Mouse (Mus musculus): Measurements from ENCODE around the gene Kcnj5. TPM values are rescaled to one million over a fixed set of nuclear protein-coding genes. Genes with fewer than 3 reads are reported as not detected.

The Kcnj5 gene
- total RNA-seq (2023): under 1 TPM; 0.37 to 0.38 TPM

GRCm38 (mm10) chr9:32344051-32344450 is at the start of gene Kcnj5:
Gene Kcnj5 (minus strand): TSS chr9:32344350.

GRCm38 (mm10) chr9:32372202-32372601 is 28.1 kb upstream of the Kcnj5 start, which contains the start of gene Kcnj1:
Gene Kcnj1 (plus strand): TSS chr9:32372493.

Other genes with a start within 250 kb of the Kcnj5 start
- 1 to 10 TPM; 2.3 to 5.3 TPM for gene Arhgap32, start 228.2 kb downstream of the Kcnj5 start, total RNA-seq (2023)
- gene Kcnj1, start 28.1 kb upstream of the Kcnj5 start, total RNA-seq (2023): not detected
- gene Fli1, start 198.5 kb upstream of the Kcnj5 start, total RNA-seq (2023): 100 to 1,000 TPM; 107 to 119 TPM